Mouse (Mus musculus): ENCODE measurements around the gene Grin2a.

DNA sequence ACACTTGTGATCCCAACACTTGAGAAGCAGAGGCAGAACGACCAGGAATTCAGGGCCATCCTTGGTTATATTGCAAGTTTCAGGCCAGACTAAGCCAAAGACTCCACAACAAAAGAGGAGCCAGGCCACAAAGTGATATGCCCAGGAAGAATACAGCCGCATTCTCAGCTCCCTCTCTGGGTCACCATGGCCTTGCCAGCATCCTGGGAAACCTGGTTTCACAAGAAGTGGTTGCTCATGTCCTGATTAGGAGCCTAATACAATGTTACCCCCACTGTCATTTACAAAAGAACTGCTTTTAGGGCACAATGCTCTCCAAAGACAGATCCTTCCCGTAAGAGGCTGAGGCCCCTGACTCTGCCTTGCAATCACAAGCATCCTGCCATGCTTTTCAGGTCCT, 94.4 kb downstream of the Grin2a start:
- no peak for TF ChIP-seq POLR2A (IDR thresholded peaks at IDR 0.05; ENCODE audit: insufficient read depth, low read depth, low read length)
- TF ChIP-seq CTCF (IDR thresholded peaks at IDR 0.05; ENCODE audit: insufficient read depth, low read depth, low read length) = no peak

Measured in olfactory bulb, adult 2 months (tissue).